8 mouse cellular contexts compared by ENCODE assay signal in the genomic region with DNA sequence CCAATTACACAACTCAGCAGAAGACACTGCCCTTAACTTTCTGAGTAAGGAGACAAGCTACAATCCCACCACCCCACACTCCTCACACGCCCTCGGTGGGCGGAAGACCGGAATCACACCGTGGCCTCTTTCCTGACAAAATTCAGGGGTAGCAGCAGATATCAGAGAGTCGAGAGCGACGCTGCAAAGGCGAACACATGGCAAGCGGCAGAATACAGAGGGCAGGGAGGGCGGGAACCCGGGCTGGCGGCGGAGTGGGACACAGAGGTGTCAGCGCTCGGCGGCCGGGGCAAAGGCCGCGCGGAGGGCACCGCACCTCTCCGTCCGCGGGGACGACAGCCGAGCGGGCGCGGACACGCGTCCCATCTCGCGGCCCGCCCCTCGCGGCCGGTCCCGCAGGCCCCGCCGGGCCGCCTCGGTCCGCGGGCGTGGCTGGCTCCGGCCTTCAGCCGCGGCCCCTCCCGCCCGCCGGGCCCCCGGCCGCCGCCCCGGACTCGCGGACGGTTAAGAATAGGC. TPM values are rescaled to one million over a fixed set of nuclear protein-coding genes. Genes with fewer than 3 reads are reported as not detected.
DNase-seq lines count a peak whose midpoint lies in the region; ATAC-seq and TF ChIP-seq lines count a peak whose summit lies in the region.

No protein-coding gene starts in this region.

- peaks cover 28% of the 10 kb centered on the region for H3K4me1 ChIP-seq in forebrain, embryonic 13.5 days

- H3K27me3 ChIP-seq in Patski = no peaks in the 10 kb centered on the region
- H3K27me3 ChIP-seq in forebrain, embryonic 13.5 days = no peaks in the 10 kb centered on the region

- no peaks in the 10 kb centered on the region for H3K9me3 ChIP-seq in forebrain, embryonic 13.5 days (replicated peaks)

- in situ Hi-C loops in Patski (cut with MboI; ENCODE audit: low pct_unique_long_range_greater_than_20kb) = no loop called here

- ATAC-seq in Patski = peak; percentile 75
- ATAC-seq in forebrain, embryonic 13.5 days = peak; percentile 77; the same call in 1 of the 2 replicates
- ATAC-seq in megakaryocyte progenitor cell, adult 5-6 weeks (replicated peaks; ENCODE audit: poor library complexity) = peak; percentile 35

- H3K27ac ChIP-seq in forebrain, embryonic 13.5 days = peak overlapping the region; percentile 74

- POLR2A ChIA-PET in Patski (lab: Charles Lee) = interaction anchor here (0.8 kb wide), 1 partner anchor 14 kb away, joined by 5 read pairs; no protein-coding TSS in a partner anchor

- H3K36me3 ChIP-seq in forebrain, embryonic 13.5 days (ENCODE audit: poor library complexity, severe bottlenecking) = no peaks in the 10 kb centered on the region

- CTCF ChIA-PET in Patski (lab: Charles Lee) = interaction anchor here (0.8 to 1.0 kb wide), 2 partner anchors 29 to 296 kb away, joined by 3 read pairs; no protein-coding TSS in a partner anchor

- peak overlapping the region; percentile 83 for H3K4me3 ChIP-seq in forebrain, embryonic 13.5 days

- under 1% methylated on average over 42 of the region's 59 CpGs for whole genome bisulfite sequencing in forebrain, embryonic 13.5 days

- peak overlapping the region; percentile 94 for H3K9ac ChIP-seq in forebrain, embryonic 13.5 days

- peak; percentile 22 to 46 for DNase-seq in layer of hippocampus, postnatal 10 days (ENCODE audit: low spot score in 2 of 2)
- no peak for DNase-seq in layer of hippocampus, adult 9-10 months (ENCODE audit: low spot score)
- DNase-seq in Patski (ENCODE audit: low read depth, low spot score) = peak; percentile 4
- DNase-seq in kidney, postnatal 10 days = peak; percentile 60
- DNase-seq in spleen, postnatal 36 days (ENCODE audit: low spot score in 2 of 2) = peak; percentile 33 to 35
- no peak for DNase-seq in cerebellum, adult 11-12 months

- no peak for TF ChIP-seq CTCF in Patski (IDR thresholded peaks at IDR 0.05)

- H3K4me2 ChIP-seq in forebrain, embryonic 13.5 days = peak overlapping the region; percentile 88

RNA-seq across cellular contexts. Expression of a gene that starts 0.4 kb away (rescaled TPM):
- total RNA-seq in layer of hippocampus, postnatal 10 days (2021) = 10 to 100 TPM; 95.2 to 98.6 TPM
- 165 TPM for polyA plus RNA-seq in Patski (2021)
- 73.2 and 84.7 TPM in 2 replicates for polyA plus RNA-seq in forebrain, embryonic 13.5 days (2015; fragmentation: Nextera tagmentation; extraction: Ambion mirVana)
- total RNA-seq in megakaryocyte progenitor cell, adult 5-6 weeks (2015) = 151 and 181 TPM in 2 replicates
- total RNA-seq in megakaryocyte progenitor cell, adult 5-6 weeks (2017) = 128 and 136 TPM in 2 replicates

Comparison
In these comparisons a context has a peak if more than half of its experiments do, and no peak if none do; other contexts are left out.
1. DNase-seq: peak in layer of hippocampus, postnatal 10 days (2 of 2), Patski (single experiment), kidney, postnatal 10 days (single experiment) and spleen, postnatal 36 days (2 of 2); none in layer of hippocampus, adult 9-10 months (single experiment) and cerebellum, adult 11-12 months (single experiment).
2. Peak in every context shown above with its lines, with median percentiles within 50 percentile points of each other: ATAC-seq.